Mouse (Mus musculus): Measurements from ENCODE around the gene Slc35a3. TPM values are rescaled to one million over a fixed set of nuclear protein-coding genes. Genes with fewer than 3 reads are reported as not detected.
A peak's percentile ranks its signal among the peaks of the same experiment; 100 is the strongest.

The Slc35a3 gene
- polyA plus RNA-seq, 1 experiment, result 10.4 TPM

- no peak for DNase-seq (ENCODE audit: low read depth)
- TF ChIP-seq CTCF (IDR thresholded peaks at IDR 0.05; ENCODE audit: borderline replicate concordance, extremely low read depth, insufficient read depth, insufficient read length) (no peak), POLR2A (IDR thresholded peaks at IDR 0.05; ENCODE audit: borderline replicate concordance, extremely low read depth, insufficient read depth, insufficient read length, poor library complexity, severe bottlenecking) (no peak)
Observed at GRCm38 (mm10) chr3:116723496-116724481, 11.2 kb upstream of the Slc35a3 start.

GRCm38 (mm10) chr3:116722980-116723379, 10.3 kb upstream of the Slc35a3 start:
- no peak for DNase-seq (ENCODE audit: low read depth)
- TF ChIP-seq CTCF (IDR thresholded peaks at IDR 0.05; ENCODE audit: borderline replicate concordance, extremely low read depth, insufficient read depth, insufficient read length), result no peak
- TF ChIP-seq POLR2A (IDR thresholded peaks at IDR 0.05; ENCODE audit: borderline replicate concordance, extremely low read depth, insufficient read depth, insufficient read length, poor library complexity, severe bottlenecking), result no peak

GRCm38 (mm10) chr3:116718951-116719350, 6.3 kb upstream of the Slc35a3 start:
- TF ChIP-seq CTCF (IDR thresholded peaks at IDR 0.05; ENCODE audit: borderline replicate concordance, extremely low read depth, insufficient read depth, insufficient read length), result no peak
- no peak for DNase-seq (ENCODE audit: low read depth)

- TF ChIP-seq POLR2A (IDR thresholded peaks at IDR 0.05; ENCODE audit: borderline replicate concordance, extremely low read depth, insufficient read depth, insufficient read length, poor library complexity, severe bottlenecking), result no peak
- no peak for TF ChIP-seq CTCF (IDR thresholded peaks at IDR 0.05; ENCODE audit: borderline replicate concordance, extremely low read depth, insufficient read depth, insufficient read length)
- peak; percentile 2 for DNase-seq (ENCODE audit: low read depth)
Observed at GRCm38 (mm10) chr3:116713031-116713430, 400 bp upstream of the Slc35a3 start.

- peak; percentile 76 for DNase-seq (ENCODE audit: low read depth)
- TF ChIP-seq POLR2A (IDR thresholded peaks at IDR 0.05; ENCODE audit: borderline replicate concordance, extremely low read depth, insufficient read depth, insufficient read length, poor library complexity, severe bottlenecking) (peak; percentile 65), CTCF (IDR thresholded peaks at IDR 0.05; ENCODE audit: borderline replicate concordance, extremely low read depth, insufficient read depth, insufficient read length) (no peak)
Observed at GRCm38 (mm10) chr3:116711624-116712435, 801 bp downstream of the Slc35a3 start.

GRCm38 (mm10) chr3:116710941-116711340, 1.7 kb downstream of the Slc35a3 start:
- DNase-seq (ENCODE audit: low read depth), result peak; percentile 3
- no peak for TF ChIP-seq CTCF (IDR thresholded peaks at IDR 0.05; ENCODE audit: borderline replicate concordance, extremely low read depth, insufficient read depth, insufficient read length)

- no peak for DNase-seq (ENCODE audit: low read depth)
- TF ChIP-seq CTCF (IDR thresholded peaks at IDR 0.05; ENCODE audit: borderline replicate concordance, extremely low read depth, insufficient read depth, insufficient read length) (no peak), POLR2A (IDR thresholded peaks at IDR 0.05; ENCODE audit: borderline replicate concordance, extremely low read depth, insufficient read depth, insufficient read length, poor library complexity, severe bottlenecking) (no peak)
Observed at GRCm38 (mm10) chr3:116705637-116706204, 6.9 kb downstream of the Slc35a3 start.

GRCm38 (mm10) chr3:116703835-116704234, 8.8 kb downstream of the Slc35a3 start:
- TF ChIP-seq POLR2A (IDR thresholded peaks at IDR 0.05; ENCODE audit: borderline replicate concordance, extremely low read depth, insufficient read depth, insufficient read length, poor library complexity, severe bottlenecking) (no peak), CTCF (IDR thresholded peaks at IDR 0.05; ENCODE audit: borderline replicate concordance, extremely low read depth, insufficient read depth, insufficient read length) (no peak)
- no peak for DNase-seq (ENCODE audit: low read depth)

GRCm38 (mm10) chr3:116702647-116703272, 9.9 kb downstream of the Slc35a3 start:
- TF ChIP-seq CTCF (IDR thresholded peaks at IDR 0.05; ENCODE audit: borderline replicate concordance, extremely low read depth, insufficient read depth, insufficient read length) (no peak), POLR2A (IDR thresholded peaks at IDR 0.05; ENCODE audit: borderline replicate concordance, extremely low read depth, insufficient read depth, insufficient read length, poor library complexity, severe bottlenecking) (no peak)
- no peak for DNase-seq (ENCODE audit: low read depth)

GRCm38 (mm10) chr3:116701601-116702000, 11.0 kb downstream of the Slc35a3 start:
- no peak for TF ChIP-seq CTCF (IDR thresholded peaks at IDR 0.05; ENCODE audit: borderline replicate concordance, extremely low read depth, insufficient read depth, insufficient read length)
- TF ChIP-seq POLR2A (IDR thresholded peaks at IDR 0.05; ENCODE audit: borderline replicate concordance, extremely low read depth, insufficient read depth, insufficient read length, poor library complexity, severe bottlenecking), result no peak

GRCm38 (mm10) chr3:116698786-116699185, 13.8 kb downstream of the Slc35a3 start:
- TF ChIP-seq CTCF (IDR thresholded peaks at IDR 0.05; ENCODE audit: borderline replicate concordance, extremely low read depth, insufficient read depth, insufficient read length) (no peak), POLR2A (IDR thresholded peaks at IDR 0.05; ENCODE audit: borderline replicate concordance, extremely low read depth, insufficient read depth, insufficient read length, poor library complexity, severe bottlenecking) (no peak)
- DNase-seq (ENCODE audit: low read depth), result peak; percentile 16

More at GRCm38 (mm10) chr3:116701601-116702000, 11.0 kb downstream of the Slc35a3 start:
- DNase-seq (ENCODE audit: low read depth), result no peak
